In the genomic region with DNA sequence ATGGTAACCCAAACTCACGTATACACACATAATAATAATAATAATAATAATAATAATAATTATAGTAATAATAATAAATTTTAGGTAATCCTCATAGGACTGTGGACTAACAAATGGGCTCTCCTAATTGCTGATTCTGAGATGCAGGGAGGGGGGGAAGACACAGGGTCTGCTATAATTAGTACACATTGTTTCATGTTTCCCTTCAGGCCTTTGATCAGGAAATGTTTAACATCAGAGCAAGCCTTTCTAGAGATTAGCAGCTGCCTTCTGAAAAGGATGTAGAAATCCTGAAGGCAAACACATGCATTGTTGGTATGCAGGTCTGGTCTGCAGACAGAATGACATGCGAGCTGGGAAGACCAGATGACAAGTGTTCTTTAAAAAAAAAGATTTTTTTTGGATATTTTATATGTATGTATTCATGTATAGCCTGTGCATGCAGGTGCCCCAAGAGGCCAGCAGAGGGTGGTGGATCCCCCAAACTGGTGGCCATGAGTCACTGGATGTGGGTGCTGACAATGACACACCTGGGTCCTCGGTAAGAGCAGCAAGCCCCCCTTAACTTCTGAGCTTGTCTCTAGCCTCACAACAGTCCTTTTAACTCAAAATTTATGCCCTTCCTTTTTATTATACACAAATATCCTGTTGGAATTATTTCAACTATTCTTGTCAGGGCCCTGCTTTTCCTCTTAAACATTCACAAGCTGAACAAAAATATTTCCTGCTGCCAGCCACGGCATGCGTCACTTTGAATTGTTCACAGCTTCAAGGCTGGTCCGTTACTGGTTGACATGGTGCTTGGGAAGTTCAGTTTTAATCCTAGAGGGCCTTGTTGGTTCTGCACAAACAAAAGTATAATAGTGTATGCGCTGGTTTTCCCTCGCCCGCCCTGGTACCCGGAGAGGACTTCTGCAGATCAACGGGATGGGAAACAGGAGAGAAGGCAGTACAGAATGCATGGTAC, we compare ENCODE assay signal across 8 mouse cellular contexts.
DNase-seq lines count a peak whose midpoint lies in the region; ATAC-seq and TF ChIP-seq lines count a peak whose summit lies in the region.

No protein-coding gene starts in this region.

- no peak overlapping the region for H3K4me2 ChIP-seq in limb, embryonic 13.5 days (replicated peaks)
- H3K4me2 ChIP-seq in kidney, embryonic 15.5 days, result no peak overlapping the region
- no peak overlapping the region for H3K4me2 ChIP-seq in midbrain, postnatal 0 days (ENCODE audit: low read depth, low read length, poor library complexity, severe bottlenecking)

- no peaks in the 10 kb centered on the region for H3K9me3 ChIP-seq in limb, embryonic 13.5 days
- no peaks in the 10 kb centered on the region for H3K9me3 ChIP-seq in limb, embryonic 10.5 days (replicated peaks)
- H3K9me3 ChIP-seq in kidney, embryonic 15.5 days (replicated peaks), result no peaks in the 10 kb centered on the region
- no peaks in the 10 kb centered on the region for H3K9me3 ChIP-seq in midbrain, postnatal 0 days (ENCODE audit: low read length)

- no peaks in the 10 kb centered on the region for H3K27me3 ChIP-seq in limb, embryonic 13.5 days
- no peaks in the 10 kb centered on the region for H3K27me3 ChIP-seq in limb, embryonic 10.5 days (ENCODE audit: low read depth, poor library complexity, severe bottlenecking)
- H3K27me3 ChIP-seq in kidney, embryonic 15.5 days, result no peaks in the 10 kb centered on the region
- H3K27me3 ChIP-seq in midbrain, postnatal 0 days (ENCODE audit: insufficient read depth, low read length), result no peaks in the 10 kb centered on the region

- 71% methylated on average over 11 of the region's 11 CpGs for WGBS in limb, embryonic 13.5 days
- 87% methylated on average over 11 of the region's 11 CpGs for whole genome bisulfite sequencing in limb, embryonic 10.5 days
- WGBS in kidney, embryonic 15.5 days, result 67% methylated on average over 11 of the region's 11 CpGs
- WGBS in midbrain, postnatal 0 days, result 57% methylated on average over 11 of the region's 11 CpGs

- H3K4me3 ChIP-seq in limb, embryonic 13.5 days, result no peak overlapping the region
- H3K4me3 ChIP-seq in limb, embryonic 10.5 days, result no peak overlapping the region
- no peak overlapping the region for H3K4me3 ChIP-seq in brown adipose tissue, adult 24 weeks (ENCODE audit: insufficient read depth, low read depth, low read length)
- no peak overlapping the region for H3K4me3 ChIP-seq in kidney, embryonic 15.5 days (replicated peaks)
- no peak overlapping the region for H3K4me3 ChIP-seq in midbrain, postnatal 0 days (ENCODE audit: low read depth, low read length)

- TF ChIP-seq CTCF in midbrain, postnatal 0 days (IDR thresholded peaks at IDR 0.05), result peak; percentile 52

- no peaks in the 10 kb centered on the region for H3K36me3 ChIP-seq in limb, embryonic 13.5 days
- no peaks in the 10 kb centered on the region for H3K36me3 ChIP-seq in limb, embryonic 10.5 days
- no peaks in the 10 kb centered on the region for H3K36me3 ChIP-seq in kidney, embryonic 15.5 days
- no peaks in the 10 kb centered on the region for H3K36me3 ChIP-seq in midbrain, postnatal 0 days (ENCODE audit: insufficient read depth, low read length)

- no peak for DNase-seq in limb, embryonic 10.5 days (ENCODE audit: low spot score)
- peak; percentile 27 for DNase-seq in midbrain, postnatal 0 days (ENCODE audit: low spot score)
- DNase-seq in gastrocnemius, postnatal 10 days, result no peak
- DNase-seq in frontal cortex, postnatal 10 days (ENCODE audit: low spot score in 2 of 2), result no peak
- DNase-seq in cerebellum, postnatal 4 days (ENCODE audit: low spot score in 2 of 2), result no peak

- H3K4me1 ChIP-seq in limb, embryonic 13.5 days, result 0 out of 2 replicates have a peak, but pooled peaks cover 6% of the 10 kb centered on the region
- H3K4me1 ChIP-seq in limb, embryonic 10.5 days, result 0 out of 2 replicates have a peak, but pooled peaks cover 2% of the 10 kb centered on the region
- H3K4me1 ChIP-seq in brown adipose tissue, adult 24 weeks (ENCODE audit: control insufficient read depth, insufficient read depth, insufficient read length, low read length), result peaks cover 9% of the 10 kb centered on the region; the same call in 1 of the 2 replicates
- H3K4me1 ChIP-seq in kidney, embryonic 15.5 days, result no peaks in the 10 kb centered on the region
- no peaks in the 10 kb centered on the region for H3K4me1 ChIP-seq in midbrain, postnatal 0 days (ENCODE audit: insufficient read depth, low read length)

- ATAC-seq in limb, embryonic 13.5 days (ENCODE audit: low FRiP score, low read depth), result peak; percentile 26; the same call in 1 of the 2 replicates
- no peak; the same call in 1 of the 2 replicates for ATAC-seq in kidney, embryonic 15.5 days (replicated peaks; ENCODE audit: low FRiP score)
- peak; percentile 39 for ATAC-seq in midbrain, postnatal 0 days (ENCODE audit: low FRiP score)

- peak overlapping the region; percentile 10; the same call in 1 of the 2 replicates for H3K27ac ChIP-seq in limb, embryonic 13.5 days
- H3K27ac ChIP-seq in limb, embryonic 10.5 days, result no peak overlapping the region
- H3K27ac ChIP-seq in brown adipose tissue, adult 24 weeks (replicated peaks; ENCODE audit: low read depth, low read length), result peak overlapping the region; percentile 68
- H3K27ac ChIP-seq in kidney, embryonic 15.5 days, result peak overlapping the region; percentile 64
- 0 out of 2 replicates have a peak overlapping the region, but pooled peaks have one; percentile 12 for H3K27ac ChIP-seq in midbrain, postnatal 0 days (ENCODE audit: low read depth, low read length)

- H3K9ac ChIP-seq in limb, embryonic 13.5 days, result no peak overlapping the region
- H3K9ac ChIP-seq in kidney, embryonic 15.5 days, result no peak overlapping the region
- no peak overlapping the region for H3K9ac ChIP-seq in midbrain, postnatal 0 days (replicated peaks; ENCODE audit: low read length, poor library complexity, severe bottlenecking)
